ENCODE assay signal across 8 mouse cellular contexts in the genomic region with DNA sequence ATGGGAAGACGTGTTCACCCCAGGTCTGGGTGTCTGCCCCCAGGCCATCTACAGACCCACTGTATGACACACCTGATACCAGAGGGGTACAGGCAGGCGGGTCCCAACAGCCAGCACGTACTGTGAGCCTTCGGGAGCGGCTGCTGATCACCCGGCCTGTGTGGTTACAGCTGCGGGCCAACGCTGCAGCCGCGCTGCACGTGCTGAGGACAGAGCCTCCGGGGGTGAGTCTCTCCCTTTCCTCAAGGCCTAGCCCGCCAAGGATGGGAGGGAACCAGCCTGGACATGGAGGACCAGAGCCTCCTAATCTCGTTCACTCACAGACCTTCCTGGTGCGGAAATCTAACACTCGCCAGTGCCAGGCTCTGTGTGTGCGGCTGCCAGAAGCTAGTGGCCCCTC. TPM values are rescaled to one million over a fixed set of nuclear protein-coding genes. Genes with fewer than 3 reads are reported as not detected.
DNase-seq lines count a peak whose midpoint lies in the region; ATAC-seq and TF ChIP-seq lines count a peak whose summit lies in the region.

No protein-coding gene starts in this region.

- no peak for DNase-seq in heart, embryonic 10.5 days (ENCODE audit: low spot score)
- no peak for DNase-seq in heart, adult 8-10 months (ENCODE audit: low spot score)
- DNase-seq in Patski (ENCODE audit: low read depth, low spot score): no peak
- DNase-seq in heart, postnatal 4 days: peak; percentile 35
- DNase-seq in midbrain, embryonic 10.5 days (ENCODE audit: low spot score): no peak
- no peak for DNase-seq in thymus, postnatal 0 days (ENCODE audit: low spot score)
- no peak for DNase-seq in spleen, postnatal 4 days (ENCODE audit: low spot score in 2 of 2)
- DNase-seq in left cerebral cortex, postnatal 4 days: no peak

- WGBS in heart, embryonic 10.5 days: 4% methylated on average over 17 of the region's 17 CpGs
- WGBS in midbrain, embryonic 10.5 days: 5% methylated on average over 17 of the region's 17 CpGs

- peak overlapping the region; percentile 76 for H3K27ac ChIP-seq in heart, embryonic 10.5 days
- H3K27ac ChIP-seq in midbrain, embryonic 10.5 days (replicated peaks): peak overlapping the region; percentile 63

- H3K4me1 ChIP-seq in heart, embryonic 10.5 days: peaks cover 47% of the 10 kb centered on the region
- H3K4me1 ChIP-seq in midbrain, embryonic 10.5 days: peaks cover 49% of the 10 kb centered on the region

- POLR2A ChIA-PET in Patski (lab: Charles Lee): interaction anchor here (1.4 to 2.3 kb wide), 5 partner anchors 12 to 36 kb away, joined by 3 to 14 read pairs (median 5); a partner anchor contains a TSS

- H3K9me3 ChIP-seq in heart, embryonic 10.5 days: no peaks in the 10 kb centered on the region
- no peaks in the 10 kb centered on the region for H3K9me3 ChIP-seq in midbrain, embryonic 10.5 days (replicated peaks)

- in situ Hi-C loops in Patski (cut with MboI; ENCODE audit: low pct_unique_long_range_greater_than_20kb): no loop called here

- H3K4me3 ChIP-seq in heart, embryonic 10.5 days: peak overlapping the region; percentile 49
- peak overlapping the region; percentile 36 for H3K4me3 ChIP-seq in midbrain, embryonic 10.5 days

- no peak for TF ChIP-seq CTCF in Patski (IDR thresholded peaks at IDR 0.05)

- H3K27me3 ChIP-seq in heart, embryonic 10.5 days (ENCODE audit: insufficient read depth, poor library complexity, severe bottlenecking): peaks cover 57% of the 10 kb centered on the region
- H3K27me3 ChIP-seq in Patski: no peaks in the 10 kb centered on the region
- peaks cover 54% of the 10 kb centered on the region for H3K27me3 ChIP-seq in midbrain, embryonic 10.5 days (ENCODE audit: low read depth, poor library complexity, severe bottlenecking)

- ATAC-seq in Patski: peak; percentile 6

- intact Hi-C loops in left cerebral cortex, postnatal 4 days (cut with DNase I): no loop called here

- peaks cover 44% of the 10 kb centered on the region for H3K36me3 ChIP-seq in heart, embryonic 10.5 days
- peaks cover 36% of the 10 kb centered on the region for H3K36me3 ChIP-seq in midbrain, embryonic 10.5 days

- CTCF ChIA-PET in Patski (lab: Charles Lee): interaction anchor here (0.8 to 5.0 kb wide), 14 partner anchors 11 to 203 kb away, joined by 3 to 32 read pairs (median 4); a partner anchor contains a TSS

RNA-seq across cellular contexts. Expression of a gene that starts 0.8 kb away (rescaled TPM):
- polyA plus RNA-seq in heart, embryonic 10.5 days (2016; fragmentation: Nextera tagmentation; extraction: Ambion mirVana): 4.0 and 5.3 TPM in 2 replicates
- total RNA-seq in heart, adult 8-10 months (2022): 1 to 10 TPM in 3 of 4 experiments, under 1 TPM in 1; 0.79 to 2.6 (median 2.0) TPM
- polyA plus RNA-seq in Patski (2021): 39.4 TPM
- 1 to 10 TPM; 2.2 to 2.9 TPM for total RNA-seq in heart, postnatal 4 days (2021)
- polyA plus RNA-seq in midbrain, embryonic 10.5 days (2016; fragmentation: Nextera tagmentation; extraction: Ambion mirVana): 2.5 and 2.8 TPM in 2 replicates
- 0.84 and 1.1 TPM in 2 replicates for polyA plus RNA-seq in thymus, postnatal 0 days (2015; fragmentation: Nextera tagmentation; extraction: Ambion mirVana)
- total RNA-seq in left cerebral cortex, postnatal 4 days (2021): 1 to 10 TPM; 3.9 to 7.1 TPM

RNA-seq across cellular contexts. Expression of a gene that starts 9.9 kb away (rescaled TPM):
- polyA plus RNA-seq in heart, embryonic 10.5 days (2016; fragmentation: Nextera tagmentation; extraction: Ambion mirVana): 47.1 and 58.1 TPM in 2 replicates
- 10 to 100 TPM; 13.0 to 17.6 (median 15.6) TPM for total RNA-seq in heart, adult 8-10 months (2022)
- polyA plus RNA-seq in Patski (2021): 56.8 TPM
- 10 to 100 TPM; 16.7 to 18.2 TPM for total RNA-seq in heart, postnatal 4 days (2021)
- polyA plus RNA-seq in midbrain, embryonic 10.5 days (2016; fragmentation: Nextera tagmentation; extraction: Ambion mirVana): 83.2 and 85.6 TPM in 2 replicates
- 66.4 and 67.6 TPM in 2 replicates for polyA plus RNA-seq in thymus, postnatal 0 days (2015; fragmentation: Nextera tagmentation; extraction: Ambion mirVana)
- 10 to 100 TPM; 14.5 to 15.5 TPM for total RNA-seq in left cerebral cortex, postnatal 4 days (2021)

RNA-seq across cellular contexts. Expression of a gene that starts 12.3 kb away (rescaled TPM):
- 1.6 and 2.5 TPM in 2 replicates for polyA plus RNA-seq in heart, embryonic 10.5 days (2016; fragmentation: Nextera tagmentation; extraction: Ambion mirVana)
- 1 to 10 TPM; 2.4 to 3.4 (median 2.6) TPM for total RNA-seq in heart, adult 8-10 months (2022)
- 1.7 TPM for polyA plus RNA-seq in Patski (2021)
- total RNA-seq in heart, postnatal 4 days (2021): 1 to 10 TPM; 1.6 to 2.0 TPM
- polyA plus RNA-seq in midbrain, embryonic 10.5 days (2016; fragmentation: Nextera tagmentation; extraction: Ambion mirVana): 2.2 and 4.4 TPM in 2 replicates
- polyA plus RNA-seq in thymus, postnatal 0 days (2015; fragmentation: Nextera tagmentation; extraction: Ambion mirVana): 0.94 and 1.3 TPM in 2 replicates
- 1 to 10 TPM; 5.3 to 5.5 TPM for total RNA-seq in left cerebral cortex, postnatal 4 days (2021)

RNA-seq across cellular contexts. Expression of a gene that starts 12.4 kb away (rescaled TPM):
- 42.8 and 47.8 TPM in 2 replicates for polyA plus RNA-seq in heart, embryonic 10.5 days (2016; fragmentation: Nextera tagmentation; extraction: Ambion mirVana)
- total RNA-seq in heart, adult 8-10 months (2022): 10 to 100 TPM; 45.0 to 47.2 (median 45.6) TPM
- polyA plus RNA-seq in Patski (2021): 82.4 TPM
- total RNA-seq in heart, postnatal 4 days (2021): 10 to 100 TPM; 33.0 to 36.8 TPM
- 39.4 and 42.1 TPM in 2 replicates for polyA plus RNA-seq in midbrain, embryonic 10.5 days (2016; fragmentation: Nextera tagmentation; extraction: Ambion mirVana)
- 23.8 and 24.1 TPM in 2 replicates for polyA plus RNA-seq in thymus, postnatal 0 days (2015; fragmentation: Nextera tagmentation; extraction: Ambion mirVana)
- total RNA-seq in left cerebral cortex, postnatal 4 days (2021): 10 to 100 TPM; 64.1 to 76.4 TPM

RNA-seq across cellular contexts. Expression of a gene that starts 16.8 kb away (rescaled TPM):
- polyA plus RNA-seq in heart, embryonic 10.5 days (2016; fragmentation: Nextera tagmentation; extraction: Ambion mirVana): 19.0 and 43.4 TPM in 2 replicates
- 1 to 10 TPM; 6.8 to 9.3 (median 8.7) TPM for total RNA-seq in heart, adult 8-10 months (2022)
- polyA plus RNA-seq in Patski (2021): 0.44 TPM
- total RNA-seq in heart, postnatal 4 days (2021): 10 to 100 TPM; 25.8 to 27.1 TPM
- polyA plus RNA-seq in midbrain, embryonic 10.5 days (2016; fragmentation: Nextera tagmentation; extraction: Ambion mirVana): 25.3 and 34.1 TPM in 2 replicates
- polyA plus RNA-seq in thymus, postnatal 0 days (2015; fragmentation: Nextera tagmentation; extraction: Ambion mirVana): 4.1 and 7.1 TPM in 2 replicates
- total RNA-seq in left cerebral cortex, postnatal 4 days (2021): 10 to 100 TPM; 14.2 TPM
